ENCODE assay signal across 8 mouse cellular contexts in genomic region chr3:95660788-95661478, GRCm38 (mm10). TPM values are rescaled to one million over a fixed set of nuclear protein-coding genes. Genes with fewer than 3 reads are reported as not detected.
DNase-seq lines count a peak whose midpoint lies in the region; ATAC-seq and TF ChIP-seq lines count a peak whose summit lies in the region.

No protein-coding gene starts in this region.

- WGBS in liver, postnatal 0 days (ENCODE audit: insufficient replicate concordance) = 20% methylated on average over 2 of the region's 2 CpGs

- peak overlapping the region; percentile 78 for H3K4me2 ChIP-seq in liver, postnatal 0 days (ENCODE audit: low read depth, low read length)

- no peak for DNase-seq in G1E (ENCODE audit: low spot score)
- peak; percentile 7 for DNase-seq in heart, postnatal 4 days
- no peak for DNase-seq in liver, postnatal 0 days
- no peak for DNase-seq in embryo, embryonic 10.5 days (ENCODE audit: low spot score)
- no peak for DNase-seq in kidney, postnatal 4 days
- no peak for DNase-seq in thymus, postnatal 36 days

- no peaks in the 10 kb centered on the region for H3K9me3 ChIP-seq in erythroblast, embryonic 14.5 days (ENCODE audit: control insufficient read depth, low read length)
- no peaks in the 10 kb centered on the region for H3K9me3 ChIP-seq in G1E (replicated peaks)
- H3K9me3 ChIP-seq in liver, postnatal 0 days (ENCODE audit: low read length) = no peaks in the 10 kb centered on the region

- peak overlapping the region; percentile 99 for H3K9ac ChIP-seq in liver, postnatal 0 days (replicated peaks)

- no peak for TF ChIP-seq EP300 in liver, postnatal 0 days (IDR thresholded peaks at IDR 0.05; ENCODE audit: low read depth)

- peaks cover 74% of the 10 kb centered on the region for H3K36me3 ChIP-seq in erythroblast, embryonic 14.5 days (ENCODE audit: control insufficient read depth)
- peaks cover 64% of the 10 kb centered on the region for H3K36me3 ChIP-seq in G1E (replicated peaks)
- peaks cover 42% of the 10 kb centered on the region for H3K36me3 ChIP-seq in liver, postnatal 0 days (replicated peaks; ENCODE audit: insufficient read depth, low read length)

- no peak for TF ChIP-seq CTCF in G1E (IDR thresholded peaks at IDR 0.05; ENCODE audit: low read depth, low read length)
- TF ChIP-seq CTCF in liver, postnatal 0 days (IDR thresholded peaks at IDR 0.05; ENCODE audit: low read depth) = no peak

- no peaks in the 10 kb centered on the region for H3K27me3 ChIP-seq in erythroblast, embryonic 14.5 days (ENCODE audit: control insufficient read depth)
- no peaks in the 10 kb centered on the region for H3K27me3 ChIP-seq in G1E (ENCODE audit: insufficient read depth, low read length)
- H3K27me3 ChIP-seq in liver, postnatal 0 days (ENCODE audit: insufficient read depth, low read length) = no peaks in the 10 kb centered on the region

- ATAC-seq in erythroblast, adult 5-6 weeks (replicated peaks; ENCODE audit: low FRiP score, poor library complexity, severe bottlenecking) = no peak
- no peak for ATAC-seq in G1E (ENCODE audit: extremely low read depth, insufficient number of reproducible peaks, low FRiP score, poor library complexity, severe bottlenecking)
- ATAC-seq in liver, postnatal 0 days = no peak

- peak overlapping the region; percentile 79 for H3K4me3 ChIP-seq in erythroblast, embryonic 14.5 days (replicated peaks)
- peak overlapping the region; percentile 83 for H3K4me3 ChIP-seq in G1E (ENCODE audit: low read depth, low read length)
- peak overlapping the region; percentile 99 for H3K4me3 ChIP-seq in liver, postnatal 0 days (ENCODE audit: low read depth, low read length)

- H3K4me1 ChIP-seq in erythroblast, embryonic 14.5 days (ENCODE audit: control insufficient read depth) = peaks cover 75% of the 10 kb centered on the region
- peaks cover 58% of the 10 kb centered on the region for H3K4me1 ChIP-seq in G1E (ENCODE audit: insufficient read depth, low read depth, low read length)
- H3K4me1 ChIP-seq in liver, postnatal 0 days (ENCODE audit: insufficient read depth) = peaks cover 54% of the 10 kb centered on the region

- H3K27ac ChIP-seq in liver, postnatal 0 days (ENCODE audit: low read depth) = peak overlapping the region; percentile 99

RNA-seq across cellular contexts. Expression of gene Mcl1, which starts 2.3 kb away (rescaled TPM):
- 31.1 and 36.9 TPM in 2 replicates for polyA plus RNA-seq in erythroblast, embryonic 14.5 days (2012)
- 83.2 and 113 TPM in 2 replicates for total RNA-seq in erythroblast, adult 5-6 weeks (2015; ENCODE audit: low replicate concordance)
- total RNA-seq in erythroblast, adult 5-6 weeks (2017; ENCODE audit: low replicate concordance) = 70.6 and 76.3 TPM in 2 replicates
- 296 and 335 TPM in 2 replicates for total RNA-seq in G1E (2014; fragmentation: Nextera tagmentation)
- 263 and 280 TPM in 2 replicates for total RNA-seq in G1E (2017)
- polyA plus RNA-seq in G1E (2012) = 264 and 420 TPM in 2 replicates
- 100 to 1,000 TPM; 112 to 115 TPM for total RNA-seq in heart, postnatal 4 days (2021)
- 36.2 and 38.2 TPM in 2 replicates for polyA plus RNA-seq in liver, postnatal 0 days (2015; fragmentation: Nextera tagmentation; extraction: Ambion mirVana)

RNA-seq across cellular contexts. Expression of gene Adamtsl4, which starts 26.8 kb away (rescaled TPM):
- polyA plus RNA-seq in erythroblast, embryonic 14.5 days (2012) = 0.22 TPM in 1 of 2 replicates, not detected in the other
- total RNA-seq in erythroblast, adult 5-6 weeks (2015; ENCODE audit: low replicate concordance) = not detected in 2 replicates
- total RNA-seq in erythroblast, adult 5-6 weeks (2017; ENCODE audit: low replicate concordance) = not detected in 2 replicates
- total RNA-seq in G1E (2014; fragmentation: Nextera tagmentation) (not detected in 2 replicates), G1E (2017) (0.06 and 0.11 TPM in 2 replicates)
- polyA plus RNA-seq in G1E (2012) = 0.01 TPM in 1 of 2 replicates, not detected in the other
- 10 to 100 TPM; 13.5 to 14.6 TPM for total RNA-seq in heart, postnatal 4 days (2021)
- polyA plus RNA-seq in liver, postnatal 0 days (2015; fragmentation: Nextera tagmentation; extraction: Ambion mirVana) = 2.5 and 2.6 TPM in 2 replicates

RNA-seq across cellular contexts. Expression of gene Ensa, which starts 36.1 kb away (rescaled TPM):
- polyA plus RNA-seq in erythroblast, embryonic 14.5 days (2012) = 2.8 and 4.2 TPM in 2 replicates
- 30.9 and 34.1 TPM in 2 replicates for total RNA-seq in erythroblast, adult 5-6 weeks (2015; ENCODE audit: low replicate concordance)
- 52.8 and 58.1 TPM in 2 replicates for total RNA-seq in erythroblast, adult 5-6 weeks (2017; ENCODE audit: low replicate concordance)
- total RNA-seq in G1E (2014; fragmentation: Nextera tagmentation) (99.9 and 104 TPM in 2 replicates), G1E (2017) (109 and 133 TPM in 2 replicates)
- polyA plus RNA-seq in G1E (2012) = 19.2 and 20.4 TPM in 2 replicates
- 10 to 100 TPM; 49.2 to 50.5 TPM for total RNA-seq in heart, postnatal 4 days (2021)
- polyA plus RNA-seq in liver, postnatal 0 days (2015; fragmentation: Nextera tagmentation; extraction: Ambion mirVana) = 20.1 and 23.9 TPM in 2 replicates

Comparison
In these comparisons a context has a peak if more than half of its experiments do, and no peak if none do; other contexts are left out.
1. RNA of gene Adamtsl4, which starts 26.8 kb away (total RNA-seq): 13.5 to 14.6 TPM in heart, postnatal 4 days; 0.06 to 0.11 TPM in G1E and not detected in erythroblast, adult 5-6 weeks; every median in the first group is over 10 times any median in the second.
2. Peak in every context shown above with its lines, with median percentiles within 50 percentile points of each other: H3K4me3 ChIP-seq.